Mouse (Mus musculus): ENCODE data around the gene Hap1. TPM values are rescaled to one million over a fixed set of nuclear protein-coding genes. Genes with fewer than 3 reads are reported as not detected.
"Not testable (repeated sequence)": the region's sequence is repeated elsewhere in the genome, so short reads cannot be mapped to it uniquely, and the experiment has no call there.

Gene Hap1
- polyA plus RNA-seq, 1 experiment from 2014 or later, result 128 TPM

GRCm38 (mm10) chr11:100335731-100336130 is 20.2 kb downstream of the Hap1 start:
- WGBS, result 50% methylated on average over 3 of the region's 3 CpGs
- Histone ChIP-seq H3K4me1 (peaks cover 29% of the 10 kb centered on the region), H3K9ac (replicated peaks) (no peak overlapping the region), H3K36me3 (no peaks in the 10 kb centered on the region), H3K27ac (replicated peaks) (0 out of 2 replicates have a peak overlapping the region, but pooled peaks have one; percentile 27), H3K4me2 (replicated peaks) (no peak overlapping the region), H3K4me3 (no peak overlapping the region), H3K9me3 (no peaks in the 10 kb centered on the region), H3K27me3 (no peaks in the 10 kb centered on the region)
- ATAC-seq (replicated peaks), result no peak

GRCm38 (mm10) chr11:100333944-100334457 is 21.9 kb downstream of the Hap1 start, which contains the start of gene Gast:
TSS of gene Gast (plus strand) at chr11:100334407.
- H3K9ac ChIP-seq (replicated peaks), result no peak within 1 kb of the TSS
- WGBS, result 72% methylated on average over 6 of the region's 6 CpGs
- ATAC-seq (replicated peaks), result no peak

GRCm38 (mm10) chr11:100332766-100333515 is 23.0 kb downstream of the Hap1 start:
- H3K4me2 ChIP-seq (replicated peaks), result no peak overlapping the region
- peaks cover 36% of the 10 kb centered on the region for H3K4me1 ChIP-seq
- peak; percentile 83 for ATAC-seq (replicated peaks)

More at GRCm38 (mm10) chr11:100333944-100334457, 21.9 kb downstream of the Hap1 start, which contains the start of gene Gast:
- Histone ChIP-seq H3K4me1 (peaks cover 36% of the 10 kb centered on the region), H3K9me3 (no peaks in the 10 kb centered on the region), H3K4me2 (replicated peaks) (no peak within 1 kb of the TSS), H3K36me3 (no peaks in the 10 kb centered on the region), H3K27ac (replicated peaks) (peak within 1 kb of the TSS; percentile 83), H3K4me3 (no peak within 1 kb of the TSS), H3K27me3 (no peaks in the 10 kb centered on the region)

GRCm38 (mm10) chr11:100330816-100331375 is 25.0 kb downstream of the Hap1 start:
- H3K9ac ChIP-seq (replicated peaks); H3K27ac ChIP-seq (replicated peaks); H3K4me3 ChIP-seq; H3K27me3 ChIP-seq; ATAC-seq (replicated peaks); H3K4me2 ChIP-seq (replicated peaks); H3K36me3 ChIP-seq; H3K9me3 ChIP-seq: not testable (repeated sequence)
- 72% methylated on average over 8 of the region's 8 CpGs for WGBS
- H3K4me1 ChIP-seq, result peaks cover 34% of the 10 kb centered on the region

More at GRCm38 (mm10) chr11:100332766-100333515, 23.0 kb downstream of the Hap1 start:
- Histone ChIP-seq H3K27me3 (no peaks in the 10 kb centered on the region), H3K27ac (replicated peaks) (peak overlapping the region; percentile 83), H3K4me3 (no peak overlapping the region), H3K9me3 (no peaks in the 10 kb centered on the region), H3K9ac (replicated peaks) (no peak overlapping the region), H3K36me3 (no peaks in the 10 kb centered on the region)
- 41% methylated on average over 9 of the region's 9 CpGs for WGBS

GRCm38 (mm10) chr11:100330235-100330634 is 25.7 kb downstream of the Hap1 start:
- no peak for ATAC-seq (replicated peaks)
- no peak overlapping the region for H3K9ac ChIP-seq (replicated peaks)
- no peak overlapping the region for H3K4me3 ChIP-seq
- peaks cover 30% of the 10 kb centered on the region for H3K4me1 ChIP-seq
- WGBS, result 31% methylated on average over 16 of the region's 16 CpGs
- H3K4me2 ChIP-seq (replicated peaks), result 0 out of 2 replicates have a peak overlapping the region, but pooled peaks have one; percentile 12
- H3K27me3 ChIP-seq, result no peaks in the 10 kb centered on the region
- H3K9me3 ChIP-seq, result no peaks in the 10 kb centered on the region
- H3K36me3 ChIP-seq, result no peaks in the 10 kb centered on the region
- no peak overlapping the region for H3K27ac ChIP-seq (replicated peaks)

- H3K4me3 ChIP-seq, result no peak overlapping the region
- peaks cover 3% of the 10 kb centered on the region; the same call in 1 of the 2 replicates for H3K36me3 ChIP-seq
- H3K4me2 ChIP-seq (replicated peaks), result no peak overlapping the region
- peaks cover 16% of the 10 kb centered on the region for H3K4me1 ChIP-seq
- H3K27ac ChIP-seq (replicated peaks), result peak overlapping the region; percentile 34
- no peak for ATAC-seq (replicated peaks)
- no peaks in the 10 kb centered on the region for H3K9me3 ChIP-seq
- H3K9ac ChIP-seq (replicated peaks), result no peak overlapping the region
- no peaks in the 10 kb centered on the region for H3K27me3 ChIP-seq
- WGBS, result 88% methylated on average over 6 of the region's 6 CpGs
Observed at GRCm38 (mm10) chr11:100327761-100328160, 28.2 kb downstream of the Hap1 start.

- 61% methylated on average over 11 of the region's 11 CpGs for WGBS
- Histone ChIP-seq H3K4me3 (no peak overlapping the region), H3K27ac (replicated peaks) (peak overlapping the region; percentile 53), H3K36me3 (peaks cover 8% of the 10 kb centered on the region), H3K4me2 (replicated peaks) (no peak overlapping the region), H3K9ac (replicated peaks) (no peak overlapping the region), H3K9me3 (no peaks in the 10 kb centered on the region), H3K27me3 (no peaks in the 10 kb centered on the region), H3K4me1 (peaks cover 13% of the 10 kb centered on the region)
- no peak for ATAC-seq (replicated peaks)
Observed at GRCm38 (mm10) chr11:100327316-100327715, 28.6 kb downstream of the Hap1 start.

- Histone ChIP-seq H3K4me2 (replicated peaks) (no peak overlapping the region), H3K4me3 (no peak overlapping the region), H3K9me3 (no peaks in the 10 kb centered on the region), H3K36me3 (peaks cover 18% of the 10 kb centered on the region), H3K27ac (replicated peaks) (no peak overlapping the region), H3K9ac (replicated peaks) (no peak overlapping the region), H3K27me3 (no peaks in the 10 kb centered on the region), H3K4me1 (peaks cover 14% of the 10 kb centered on the region)
- 69% methylated on average over 11 of the region's 11 CpGs for WGBS
- ATAC-seq (replicated peaks), result no peak
Observed at GRCm38 (mm10) chr11:100325062-100325629, 30.8 kb downstream of the Hap1 start.

- Histone ChIP-seq H3K4me1 (peaks cover 17% of the 10 kb centered on the region), H3K27ac (replicated peaks) (no peak overlapping the region), H3K4me2 (replicated peaks) (no peak overlapping the region), H3K4me3 (no peak overlapping the region), H3K9ac (replicated peaks) (no peak overlapping the region), H3K9me3 (no peaks in the 10 kb centered on the region), H3K36me3 (peaks cover 18% of the 10 kb centered on the region), H3K27me3 (no peaks in the 10 kb centered on the region)
- WGBS, result 28% methylated on average over 3 of the region's 3 CpGs
- ATAC-seq (replicated peaks), result no peak
Observed at GRCm38 (mm10) chr11:100323578-100323977, 32.4 kb downstream of the Hap1 start.

- 70% methylated on average over 3 of the region's 3 CpGs for WGBS
- ATAC-seq (replicated peaks), result no peak
- H3K36me3 ChIP-seq, result peaks cover 18% of the 10 kb centered on the region
- no peak overlapping the region for H3K4me3 ChIP-seq
- no peak overlapping the region for H3K4me2 ChIP-seq (replicated peaks)
- no peaks in the 10 kb centered on the region for H3K9me3 ChIP-seq
- H3K9ac ChIP-seq (replicated peaks), result no peak overlapping the region
- H3K4me1 ChIP-seq, result peaks cover 17% of the 10 kb centered on the region
- H3K27ac ChIP-seq (replicated peaks), result no peak overlapping the region
- H3K27me3 ChIP-seq, result no peaks in the 10 kb centered on the region
Observed at GRCm38 (mm10) chr11:100322591-100323258, 33.2 kb downstream of the Hap1 start.

GRCm38 (mm10) chr11:100321479-100322305 is 34.2 kb downstream of the Hap1 start:
- not testable (repeated sequence) for H3K4me3 ChIP-seq; H3K27ac ChIP-seq (replicated peaks); H3K27me3 ChIP-seq; ATAC-seq (replicated peaks); H3K9me3 ChIP-seq; H3K9ac ChIP-seq (replicated peaks); H3K4me2 ChIP-seq (replicated peaks)
- H3K4me1 ChIP-seq, result peaks cover 17% of the 10 kb centered on the region
- 80% methylated on average over 7 of the region's 7 CpGs for WGBS
- H3K36me3 ChIP-seq, result peaks cover 18% of the 10 kb centered on the region
